8 mouse cellular contexts compared by ENCODE assay signal in the genomic region with DNA sequence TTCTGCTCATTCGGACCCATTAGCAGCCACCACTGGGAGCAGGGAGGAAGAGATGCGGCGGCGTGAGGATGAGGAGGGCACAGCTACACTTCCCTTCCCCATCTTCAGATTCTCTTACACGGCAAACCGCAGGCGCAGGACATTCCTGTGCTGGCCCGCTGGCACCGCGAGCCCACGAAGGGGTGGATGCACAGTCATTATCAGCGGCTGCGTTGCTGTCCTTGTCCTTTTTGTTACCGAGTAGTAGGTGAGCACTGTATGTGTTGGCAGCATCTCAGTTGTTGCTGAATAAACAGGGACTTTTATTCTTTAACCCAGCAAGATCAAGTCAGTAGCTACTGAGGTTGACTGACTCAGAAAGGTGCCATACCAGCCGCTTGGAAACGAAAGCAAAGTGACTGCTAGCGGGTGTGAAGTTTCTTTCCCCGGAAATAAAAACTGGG. TPM values are rescaled to one million over a fixed set of nuclear protein-coding genes. Genes with fewer than 3 reads are reported as not detected.
DNase-seq lines count a peak whose midpoint lies in the region; ATAC-seq and TF ChIP-seq lines count a peak whose summit lies in the region.

No protein-coding gene starts in this region.

- H3K9ac ChIP-seq in hindbrain, embryonic 14.5 days = no peak overlapping the region
- H3K9ac ChIP-seq in liver, embryonic 14.5 days (replicated peaks) = no peak overlapping the region

- 53% methylated on average over 18 of the region's 18 CpGs for WGBS in hindbrain, embryonic 14.5 days
- WGBS in liver, embryonic 14.5 days (ENCODE audit: insufficient replicate concordance) = 21% methylated on average over 18 of the region's 18 CpGs

- TF ChIP-seq EP300 in liver, embryonic 14.5 days (IDR thresholded peaks at IDR 0.05; ENCODE audit: low read depth) = no peak

- H3K4me2 ChIP-seq in hindbrain, embryonic 14.5 days (replicated peaks) = peak overlapping the region; percentile 25
- peak overlapping the region; percentile 59 for H3K4me2 ChIP-seq in liver, embryonic 14.5 days (ENCODE audit: low read depth)

- no peak for DNase-seq in cerebellum, adult 9-10 months
- DNase-seq in hindbrain, embryonic 14.5 days (ENCODE audit: low spot score) = no peak
- DNase-seq in liver, embryonic 14.5 days (ENCODE audit: low read depth in 3 of 3, low spot score in 3 of 3) = no peak
- DNase-seq in right cerebral cortex, adult 2 months (ENCODE audit: low spot score in 2 of 2) = no peak
- DNase-seq in cerebellum, postnatal 14 days = no peak

- H3K9me3 ChIP-seq in hindbrain, embryonic 14.5 days (ENCODE audit: control insufficient read depth, low read length) = no peaks in the 10 kb centered on the region
- H3K9me3 ChIP-seq in liver, embryonic 14.5 days (ENCODE audit: control insufficient read depth, low read length) = no peaks in the 10 kb centered on the region

- H3K4me3 ChIP-seq in hindbrain, embryonic 14.5 days (replicated peaks; ENCODE audit: low read length) = peak overlapping the region; percentile 6; the same call in 1 of the 2 replicates
- H3K4me3 ChIP-seq in liver, embryonic 14.5 days (ENCODE audit: insufficient read depth in 1 of 2, low read depth in 2 of 2, low read length in 2 of 2) = peak overlapping the region; percentile 9 to 31

- H3K27me3 ChIP-seq in hindbrain, embryonic 14.5 days (ENCODE audit: control insufficient read depth, insufficient read depth, low read length) = no peaks in the 10 kb centered on the region
- H3K27me3 ChIP-seq in liver, embryonic 14.5 days (ENCODE audit: control insufficient read depth, insufficient read depth, low read length) = peaks cover 3% of the 10 kb centered on the region; the same call in 1 of the 2 replicates

- no peak overlapping the region for H3K27ac ChIP-seq in hindbrain, embryonic 14.5 days
- no peak overlapping the region for H3K27ac ChIP-seq in liver, embryonic 14.5 days

- no peaks in the 10 kb centered on the region for H3K36me3 ChIP-seq in hindbrain, embryonic 14.5 days (replicated peaks; ENCODE audit: control insufficient read depth, insufficient read depth)
- H3K36me3 ChIP-seq in liver, embryonic 14.5 days (replicated peaks; ENCODE audit: control insufficient read depth, insufficient read depth, low read depth) = no peaks in the 10 kb centered on the region

- 0 out of 2 replicates have a peak, but pooled peaks have one; percentile 15 for ATAC-seq in cerebellum, adult (ENCODE audit: insufficient number of reproducible peaks, low FRiP score, low TSS enrichment)
- peak; percentile 40 for ATAC-seq in common myeloid progenitor, adult 5-6 weeks (replicated peaks; ENCODE audit: low read depth, poor library complexity, severe bottlenecking)
- no peak for ATAC-seq in hindbrain, embryonic 14.5 days (ENCODE audit: low FRiP score)
- no peak for ATAC-seq in liver, embryonic 14.5 days (ENCODE audit: insufficient read depth)
- ATAC-seq in neutrophil, adult 5-6 weeks (ENCODE audit: extremely low read depth, insufficient number of reproducible peaks, low FRiP score, poor library complexity, severe bottlenecking) = peak; percentile 29

- TF ChIP-seq CTCF in liver, embryonic 14.5 days (IDR thresholded peaks at IDR 0.05; ENCODE audit: low read depth) = no peak

- H3K4me1 ChIP-seq in hindbrain, embryonic 14.5 days (replicated peaks; ENCODE audit: control insufficient read depth, insufficient read depth, low read length) = no peaks in the 10 kb centered on the region
- H3K4me1 ChIP-seq in liver, embryonic 14.5 days (replicated peaks; ENCODE audit: control insufficient read depth in 2 of 2, insufficient read depth in 2 of 2, low read length in 1 of 2) = peaks cover 0 to 2% of the 10 kb centered on the region in 2 experiments; a peak in 2 of 4 replicates

RNA-seq across cellular contexts. Expression of gene Sub1, which starts 13.8 kb away (rescaled TPM):
- total RNA-seq in common myeloid progenitor, adult 5-6 weeks (2017) = 717 and 731 TPM in 2 replicates
- 534 and 562 TPM in 2 replicates for polyA plus RNA-seq in hindbrain, embryonic 14.5 days (2014; fragmentation: Nextera tagmentation; extraction: Ambion mirVana)
- 35.1 and 104 TPM in 2 replicates for polyA plus RNA-seq in liver, embryonic 14.5 days (2012; rRNA removed)
- polyA plus RNA-seq in liver, embryonic 14.5 days (2014; fragmentation: Nextera tagmentation; extraction: Ambion mirVana) = 289 and 301 TPM in 2 replicates
- 266 and 304 TPM in 2 replicates for total RNA-seq in neutrophil, adult 5-6 weeks (2017)

Comparison
In these comparisons a context has a peak if more than half of its experiments do, and no peak if none do; other contexts are left out.
1. ATAC-seq: peak in cerebellum, adult (single experiment), common myeloid progenitor, adult 5-6 weeks (single experiment) and neutrophil, adult 5-6 weeks (single experiment); none in hindbrain, embryonic 14.5 days (single experiment) and liver, embryonic 14.5 days (single experiment).